In genomic region chr16:97623166-97623565, GRCm38 (mm10) we compare ENCODE assay signal across 34 mouse cellular contexts. TPM values are rescaled to one million over a fixed set of nuclear protein-coding genes. Genes with fewer than 3 reads are reported as not detected.
"Had no signal": no experiment of that assay in that cellular context is flagged by ENCODE, and none has a peak within 500 bp of the region (broad histone marks: within the 10 kb centered on the region; RNA-seq: fewer than 3 reads in every experiment).

No protein-coding gene starts in this region.

- DNase-seq: heart, postnatal 10 days; heart, postnatal 14 days; heart, postnatal 36 days; heart, postnatal 4 days; kidney, adult 11 months; kidney, adult 18-20 months; kidney, adult 2 months; kidney, adult 8-10 months; kidney, adult 9 months; kidney, postnatal 10 days; kidney, postnatal 14 days; kidney, postnatal 25 days; kidney, postnatal 36 days; kidney, postnatal 4 days; layer of hippocampus, adult 9-11 months; layer of hippocampus, postnatal 36 days had no signal

- H3K27ac ChIP-seq: heart, embryonic 13.5 days; heart, embryonic 15.5 days; hindbrain, embryonic 10.5 days; hindbrain, embryonic 12.5 days; hindbrain, embryonic 13.5 days; hindbrain, embryonic 14.5 days; hindbrain, embryonic 15.5 days; hindbrain, postnatal 0 days; intestine, embryonic 15.5 days; kidney, embryonic 15.5 days; kidney, postnatal 0 days; layer of hippocampus, adult 2 months; left cerebral cortex, adult 2 months had no signal

- H3K9ac ChIP-seq: heart, embryonic 12.5 days; heart, embryonic 13.5 days; heart, embryonic 15.5 days; hindbrain, embryonic 12.5 days; hindbrain, embryonic 13.5 days; hindbrain, embryonic 14.5 days; hindbrain, embryonic 15.5 days; intestine, embryonic 15.5 days; kidney, embryonic 15.5 days had no signal

- H3K4me1 ChIP-seq: heart, embryonic 15.5 days; hindbrain, embryonic 12.5 days; hindbrain, embryonic 13.5 days; hindbrain, embryonic 15.5 days; intestine, embryonic 15.5 days; kidney, embryonic 15.5 days had no signal

- H3K4me2 ChIP-seq: heart, embryonic 12.5 days; heart, embryonic 13.5 days; heart, embryonic 15.5 days; hindbrain, embryonic 12.5 days; hindbrain, embryonic 13.5 days; hindbrain, embryonic 14.5 days; hindbrain, embryonic 15.5 days; intestine, embryonic 15.5 days; kidney, embryonic 15.5 days had no signal

- H3K4me3 ChIP-seq: heart, embryonic 12.5 days; heart, embryonic 13.5 days; heart, embryonic 15.5 days; hindbrain, embryonic 10.5 days; hindbrain, embryonic 12.5 days; hindbrain, embryonic 13.5 days; hindbrain, embryonic 15.5 days; intestine, embryonic 15.5 days; kidney, embryonic 15.5 days; layer of hippocampus, adult 2 months; left cerebral cortex, adult 2 months had no signal

- H3K36me3 ChIP-seq: heart, embryonic 12.5 days; heart, embryonic 13.5 days; heart, embryonic 15.5 days; hindbrain, embryonic 10.5 days; hindbrain, embryonic 12.5 days; hindbrain, embryonic 13.5 days; hindbrain, embryonic 15.5 days; intestine, embryonic 15.5 days; kidney, embryonic 15.5 days had no signal

- H3K27me3 ChIP-seq: heart, embryonic 12.5 days; heart, embryonic 13.5 days; heart, embryonic 15.5 days; hindbrain, embryonic 12.5 days; hindbrain, embryonic 13.5 days; hindbrain, embryonic 15.5 days; intestine, embryonic 15.5 days; kidney, embryonic 15.5 days had no signal

- ATAC-seq: hindbrain, embryonic 16.5 days; hindbrain, postnatal 0 days; inflammation-experienced regulatory T-cells, adult 6 months; intestine, embryonic 15.5 days; intestine, embryonic 16.5 days; intestine, postnatal 0 days had no signal

- H3K9me3 ChIP-seq: heart, embryonic 12.5 days; heart, embryonic 13.5 days; heart, embryonic 15.5 days; hindbrain, embryonic 10.5 days; hindbrain, embryonic 12.5 days; hindbrain, embryonic 13.5 days; hindbrain, embryonic 15.5 days; intestine, embryonic 15.5 days; kidney, embryonic 15.5 days had no signal

RNA-seq across cellular contexts. Expression of gene Tmprss2, which starts 12.2 kb away (rescaled TPM):
- polyA plus RNA-seq: hindbrain, embryonic 13.5 days; hindbrain, embryonic 14.5 days had no signal
